Mouse (Mus musculus): ENCODE results near the gene Csrnp3.

GRCm38 (mm10) chr2:65848706-65849105 lies 3.1 kb downstream of the Csrnp3 start:
- TF ChIP-seq USF1 (IDR thresholded peaks at IDR 0.05; ENCODE audit: low read depth) = no peak
- no peak for TF ChIP-seq E2F4 (IDR thresholded peaks at IDR 0.05; ENCODE audit: insufficient read depth)
- no peak for TF ChIP-seq POLR2A (IDR thresholded peaks at IDR 0.05; ENCODE audit: insufficient read length, low read depth)

All from myocyte (in vitro differentiated cells).